Mouse (Mus musculus) midbrain, embryonic 14.5 days (tissue): Measurements from ENCODE around the gene Dnajb1. TPM values are rescaled to one million over a fixed set of nuclear protein-coding genes. Genes with fewer than 3 reads are reported as not detected.
A peak's percentile ranks its signal among the peaks of the same experiment; 100 is the strongest.

Source experiments
- ATAC-seq: fragments of 200-750 bp; cut with Nextera tagmentation; 2 replicates; pipeline ENCODE4 v1.8.0; 2017; ENCODE audit warnings: moderate number of reproducible peaks, moderate library complexity; ENCODE audit not compliant: low FRiP score, low TSS enrichment
- DNase-seq: peaks from one replicate; pipeline ENCODE4 v3.0.0-alpha.2; 2015
- H3K27ac ChIP-seq: fragments of 300-500 bp; sonication (generic); replicated peaks from 2 replicates; pipeline ENCODE4 v1.5.1; 2014; ENCODE audit warnings: mild to moderate bottlenecking, low read depth, low read length, moderate library complexity
- H3K27me3 ChIP-seq: fragments of 300-500 bp; sonication (generic); 2 replicates; pipeline ENCODE4 v1.6.1; 2014; ENCODE audit warnings: low read length, control low read depth, mixed read lengths; ENCODE audit not compliant: control insufficient read depth, insufficient read depth
- H3K36me3 ChIP-seq: fragments of 300-500 bp; sonication (generic); 2 replicates; pipeline ENCODE4 v1.6.1; 2014; ENCODE audit warnings: low read length, control low read depth; ENCODE audit not compliant: control insufficient read depth, insufficient read depth
- H3K4me1 ChIP-seq: fragments of 300-500 bp; sonication (generic); 2 replicates; pipeline ENCODE4 v1.6.1; 2014; ENCODE audit warnings: mild to moderate bottlenecking, antibody characterized with exemption, low read length, control low read depth; ENCODE audit not compliant: control insufficient read depth, insufficient read depth
- H3K4me2 ChIP-seq: fragments of 300-500 bp; sonication (generic); 2 replicates; pipeline ENCODE4 v1.6.1; 2014; ENCODE audit warnings: mild to moderate bottlenecking, low read length, moderate library complexity
- H3K4me3 ChIP-seq: fragments of 300-500 bp; sonication (generic); replicated peaks from 2 replicates; pipeline ENCODE4 v1.5.1; 2014; ENCODE audit warnings: low read depth, low read length
- H3K9ac ChIP-seq: fragments of 300-500 bp; sonication (generic); replicated peaks from 2 replicates; pipeline ENCODE4 v1.6.1; 2014; ENCODE audit warnings: mild to moderate bottlenecking, low read length, moderate library complexity
- H3K9me3 ChIP-seq: fragments of 300-500 bp; sonication (generic); 2 replicates; pipeline ENCODE4 v1.6.1; 2016; ENCODE audit warnings: low read length, control low read depth, mixed read lengths; ENCODE audit not compliant: control insufficient read depth
- WGBS: fragments of 180-500 bp; shearing (Covaris S2); extraction: QIAGEN DNeasy Blood & Tissue Kit; methylation state at CpG from one replicate; pipeline ENCODE4 v1.1.7; 2014; 5-methylcytosine and 5-hydroxymethylcytosine counted together
- polyA plus RNA-seq: library from polyadenylated mRNA; unstranded; fragments of >200 nt; fragmentation: Nextera tagmentation; extraction: Ambion mirVana; gene quantifications from 2 replicates; pipeline ENCODE4 v1.2.1, GENCODE M21; 2014

The Dnajb1 gene
- polyA plus RNA-seq, 1 experiment from 2014 or later, result 46.2 TPM

DNA sequence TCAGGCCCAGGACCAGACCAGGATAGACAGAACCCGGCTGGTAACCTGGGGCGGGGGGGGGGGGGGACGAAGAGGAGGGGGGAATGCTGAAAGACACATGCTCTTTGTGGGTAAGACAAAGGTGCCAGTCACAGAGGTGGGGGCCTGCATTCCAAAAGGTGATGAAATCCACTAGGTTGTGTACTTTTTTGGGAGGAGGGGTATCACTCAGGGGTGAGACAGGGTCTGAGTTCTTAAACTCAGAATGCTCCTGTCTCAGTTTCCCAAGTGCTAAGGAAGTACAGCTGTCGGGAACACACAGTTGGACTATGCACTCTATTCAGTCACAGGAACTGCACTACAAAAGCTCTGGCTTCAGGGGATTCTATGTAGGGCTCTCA is 31.5 kb upstream of the Dnajb1 start:
- H3K36me3 ChIP-seq, result peaks cover 35% of the 10 kb centered on the region
- DNase-seq, result no peak
- H3K4me3 ChIP-seq, result no peak overlapping the region
- H3K4me1 ChIP-seq, result 0 out of 2 replicates have a peak, but pooled peaks cover 7% of the 10 kb centered on the region
- H3K27ac ChIP-seq, result 0 out of 2 replicates have a peak overlapping the region, but pooled peaks have one; percentile 8
- WGBS, result 73% methylated on average over 4 of the region's 4 CpGs
- no peak overlapping the region for H3K9ac ChIP-seq
- no peak overlapping the region for H3K4me2 ChIP-seq
- ATAC-seq, result no peak
- H3K27me3 ChIP-seq, result no peaks in the 10 kb centered on the region
- no peaks in the 10 kb centered on the region for H3K9me3 ChIP-seq

DNA sequence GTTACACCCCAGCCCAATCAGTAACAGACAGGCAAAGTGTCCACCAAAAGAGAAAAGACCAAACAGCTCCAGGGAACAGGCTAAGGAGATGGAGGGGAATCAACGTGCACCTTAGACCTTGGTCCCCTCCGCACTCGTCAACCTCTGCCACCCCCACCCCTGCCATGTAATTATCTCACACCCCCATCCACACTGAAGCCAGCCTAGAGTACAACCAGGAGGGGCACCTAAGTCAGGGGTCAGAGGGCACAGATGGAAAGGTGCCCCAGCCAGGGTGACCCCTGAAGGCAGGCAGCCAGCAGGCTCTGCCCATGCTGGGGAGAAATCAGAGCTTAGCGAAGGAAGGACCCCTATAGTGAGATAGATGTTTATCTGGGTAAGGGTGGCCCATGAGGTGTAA is 31.1 kb upstream of the Dnajb1 start:
- 83% methylated on average over 4 of the region's 4 CpGs for WGBS
- no peaks in the 10 kb centered on the region for H3K27me3 ChIP-seq
- H3K9me3 ChIP-seq, result no peaks in the 10 kb centered on the region
- no peak overlapping the region for H3K9ac ChIP-seq
- 0 out of 2 replicates have a peak, but pooled peaks cover 7% of the 10 kb centered on the region for H3K4me1 ChIP-seq
- no peak overlapping the region for H3K4me3 ChIP-seq
- DNase-seq (no peak), ATAC-seq (no peak)
- peaks cover 31% of the 10 kb centered on the region for H3K36me3 ChIP-seq
- no peak overlapping the region for H3K4me2 ChIP-seq
- no peak overlapping the region for H3K27ac ChIP-seq

DNA sequence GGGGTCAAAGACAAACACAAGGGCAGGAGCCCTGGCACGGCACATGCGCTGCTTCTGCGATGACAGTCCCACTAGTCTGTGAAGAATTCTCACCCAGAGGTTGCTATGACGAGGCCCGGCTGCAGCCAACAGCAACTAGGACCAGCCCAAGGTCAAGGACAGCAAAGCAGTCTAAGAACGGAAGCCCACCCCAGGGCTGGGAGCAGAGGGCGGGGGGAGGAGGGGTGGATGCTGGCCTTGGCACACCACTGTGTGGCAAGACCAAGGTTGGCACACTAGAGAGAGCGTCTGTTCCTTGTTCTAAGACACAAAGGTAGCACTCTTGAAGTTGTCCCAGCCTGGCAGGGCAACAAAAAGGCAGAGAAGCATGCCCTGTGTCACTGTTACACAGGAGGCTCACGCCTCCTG is 30.6 kb upstream of the Dnajb1 start:
- Histone ChIP-seq H3K9ac (no peak overlapping the region), H3K4me1 (0 out of 2 replicates have a peak, but pooled peaks cover 7% of the 10 kb centered on the region), H3K9me3 (no peaks in the 10 kb centered on the region), H3K4me2 (no peak overlapping the region), H3K27me3 (no peaks in the 10 kb centered on the region), H3K4me3 (no peak overlapping the region), H3K36me3 (peaks cover 26% of the 10 kb centered on the region), H3K27ac (no peak overlapping the region)
- DNase-seq (no peak), ATAC-seq (no peak)
- 71% methylated on average over 9 of the region's 9 CpGs for WGBS

GRCm38 (mm10) chr8:83578131-83579055 is 29.6 kb upstream of the Dnajb1 start:
- Histone ChIP-seq H3K9ac (no peak overlapping the region), H3K4me2 (no peak overlapping the region), H3K4me3 (no peak overlapping the region), H3K27me3 (no peaks in the 10 kb centered on the region), H3K9me3 (no peaks in the 10 kb centered on the region), H3K27ac (no peak overlapping the region), H3K36me3 (peaks cover 17% of the 10 kb centered on the region), H3K4me1 (0 out of 2 replicates have a peak, but pooled peaks cover 10% of the 10 kb centered on the region)
- 73% methylated on average over 17 of the region's 17 CpGs for WGBS
- ATAC-seq (no peak), DNase-seq (no peak)

- no peak overlapping the region for H3K9ac ChIP-seq
Measured at GRCm38 (mm10) chr8:83579676-83580075, 28.3 kb upstream of the Dnajb1 start.

GRCm38 (mm10) chr8:83580826-83581225 is 27.2 kb upstream of the Dnajb1 start:
- DNase-seq (no peak), ATAC-seq (no peak)
- Histone ChIP-seq H3K4me3 (no peak overlapping the region), H3K9ac (no peak overlapping the region), H3K27me3 (no peaks in the 10 kb centered on the region), H3K9me3 (no peaks in the 10 kb centered on the region), H3K4me2 (no peak overlapping the region), H3K27ac (no peak overlapping the region), H3K4me1 (0 out of 2 replicates have a peak, but pooled peaks cover 8% of the 10 kb centered on the region), H3K36me3 (peaks cover 13% of the 10 kb centered on the region; the same call in 1 of the 2 replicates)
- 93% methylated on average over 8 of the region's 8 CpGs for WGBS

More at GRCm38 (mm10) chr8:83579676-83580075, 28.3 kb upstream of the Dnajb1 start:
- Histone ChIP-seq H3K27ac (no peak overlapping the region), H3K36me3 (peaks cover 9% of the 10 kb centered on the region; the same call in 1 of the 2 replicates), H3K4me3 (no peak overlapping the region), H3K27me3 (no peaks in the 10 kb centered on the region), H3K9me3 (no peaks in the 10 kb centered on the region), H3K4me2 (no peak overlapping the region), H3K4me1 (0 out of 2 replicates have a peak, but pooled peaks cover 10% of the 10 kb centered on the region)
- no peak for ATAC-seq
- WGBS, result 90% methylated on average over 8 of the region's 8 CpGs
- no peak for DNase-seq

DNA sequence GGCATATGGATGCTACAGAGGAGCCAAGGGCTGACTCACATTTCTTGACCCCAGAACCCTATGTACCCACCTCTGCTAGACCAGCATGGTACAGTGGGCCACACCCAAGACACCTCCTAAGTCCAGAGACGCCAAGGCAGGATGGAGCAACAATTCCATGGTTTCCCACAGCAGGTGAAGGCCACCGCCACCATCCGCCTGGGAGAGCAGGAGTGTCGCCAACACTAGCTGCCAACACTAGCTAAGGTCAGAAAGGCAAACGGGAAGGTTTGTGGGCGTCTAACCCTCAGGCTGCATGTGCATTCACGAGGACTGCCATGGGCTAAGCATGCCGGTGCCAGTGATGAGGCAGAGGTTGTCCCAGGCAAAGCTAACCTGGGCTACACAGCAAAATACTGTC is 25.8 kb upstream of the Dnajb1 start:
- no peak for ATAC-seq
- Histone ChIP-seq H3K27me3 (no peaks in the 10 kb centered on the region), H3K9ac (no peak overlapping the region), H3K4me1 (0 out of 2 replicates have a peak, but pooled peaks cover 8% of the 10 kb centered on the region), H3K36me3 (peaks cover 16% of the 10 kb centered on the region; the same call in 1 of the 2 replicates), H3K9me3 (no peaks in the 10 kb centered on the region), H3K27ac (no peak overlapping the region), H3K4me2 (no peak overlapping the region), H3K4me3 (no peak overlapping the region)
- 89% methylated on average over 8 of the region's 8 CpGs for WGBS
- DNase-seq, result no peak

GRCm38 (mm10) chr8:83583236-83583635 is 24.8 kb upstream of the Dnajb1 start:
- no peak for ATAC-seq
- Histone ChIP-seq H3K27ac (no peak overlapping the region), H3K4me3 (no peak overlapping the region), H3K36me3 (peaks cover 24% of the 10 kb centered on the region; the same call in 1 of the 2 replicates), H3K9ac (no peak overlapping the region), H3K9me3 (no peaks in the 10 kb centered on the region), H3K4me2 (no peak overlapping the region), H3K27me3 (no peaks in the 10 kb centered on the region), H3K4me1 (0 out of 2 replicates have a peak, but pooled peaks cover 6% of the 10 kb centered on the region)
- DNase-seq, result no peak
- WGBS, result 84% methylated on average over 15 of the region's 15 CpGs
